Mouse (Mus musculus) CD4-positive naive resting alpha-beta T cell, adult 57 days (primary cell): Measurements from ENCODE around the gene Tmem81. TPM values are rescaled to one million over a fixed set of nuclear protein-coding genes. Genes with fewer than 3 reads are reported as not detected.

Experiments used
- total RNA-seq: library from RNA; stranded (reverse); gene quantifications from one replicate; pipeline ENCODE4 v1.2.4, GENCODE M21; 2023

Gene Tmem81
- 10.2 TPM for total RNA-seq

GRCm38 (mm10) chr1:132506058-132506457 lies at the start of gene Tmem81:
Tmem81 (plus strand) TSS chr1:132506230.

GRCm38 (mm10) chr1:132476928-132477691 lies 28.9 kb upstream of the Tmem81 start, which contains the start of gene Rbbp5:
Rbbp5 (plus strand) TSS chr1:132477365.

GRCm38 (mm10) chr1:132542762-132543306 lies 36.8 kb downstream of the Tmem81 start, which contains the start of gene Cntn2:
Cntn2 (minus strand) TSS chr1:132543256.

Other genes starting within 250 kb of the Tmem81 start
- gene Klhdc8a, start 207.6 kb upstream of the Tmem81 start, total RNA-seq: 0.27 TPM
- 13.7 TPM for gene Nuak2, start 190.1 kb upstream of the Tmem81 start, total RNA-seq
- 0.24 TPM for gene Tmcc2, start 114.9 kb upstream of the Tmem81 start, total RNA-seq
- 19.0 TPM for gene Dstyk, start 88.7 kb upstream of the Tmem81 start, total RNA-seq
- 52.5 TPM for gene Rbbp5, start 28.9 kb upstream of the Tmem81 start, total RNA-seq
- gene Cntn2, start 37.0 kb downstream of the Tmem81 start, total RNA-seq: 0.59 TPM
- gene Nfasc, start 235.6 kb downstream of the Tmem81 start, total RNA-seq: not detected